Mouse (Mus musculus) lung, embryonic 14.5 days (tissue): Measurements from ENCODE around the gene Chrm3. TPM values are rescaled to one million over a fixed set of nuclear protein-coding genes. Genes with fewer than 3 reads are reported as not detected.
A peak's percentile ranks its signal among the peaks of the same experiment; 100 is the strongest.

Experiments
- ATAC-seq: fragments of 200-750 bp; cut with Nextera tagmentation; 2 replicates; pipeline ENCODE4 v1.8.0; 2017; ENCODE audit warnings: mild to moderate bottlenecking, moderate TSS enrichment, moderate library complexity; ENCODE audit not compliant: insufficient read depth
- DNase-seq: peaks from one replicate; pipeline ENCODE4 v3.0.0-alpha.2; 2015
- H3K27ac ChIP-seq: fragments of 300-500 bp; sonication (generic); 2 replicates; pipeline ENCODE4 v1.5.1; 2014; ENCODE audit warnings: low read depth, mild to moderate bottlenecking, moderate library complexity
- H3K27me3 ChIP-seq: fragments of 300-500 bp; sonication (generic); 2 replicates; pipeline ENCODE4 v1.6.1; 2014; ENCODE audit warnings: low read length, control low read depth; ENCODE audit not compliant: insufficient read depth
- H3K36me3 ChIP-seq: fragments of 300-500 bp; sonication (generic); 2 replicates; pipeline ENCODE4 v1.6.1; 2014; ENCODE audit warnings: control low read depth; ENCODE audit not compliant: insufficient read depth
- H3K4me1 ChIP-seq: fragments of 300-500 bp; sonication (generic); 2 replicates; pipeline ENCODE4 v1.6.1; 2014; ENCODE audit warnings: antibody characterized with exemption, control low read depth; ENCODE audit not compliant: insufficient read depth
- H3K4me2 ChIP-seq: fragments of 300-500 bp; sonication (generic); 2 replicates; pipeline ENCODE4 v1.6.1; 2014; ENCODE audit warnings: mild to moderate bottlenecking
- H3K4me3 ChIP-seq: fragments of 300-500 bp; sonication (generic); 2 replicates; pipeline ENCODE4 v1.5.1; 2014; ENCODE audit warnings: low read depth, low read length
- H3K9ac ChIP-seq: fragments of 300-500 bp; sonication (generic); 2 replicates; pipeline ENCODE4 v1.6.1; 2014
- H3K9me3 ChIP-seq: fragments of 300-500 bp; sonication (generic); 2 replicates; pipeline ENCODE4 v1.6.1; 2016; ENCODE audit warnings: low read depth, low read length, control low read depth
- CTCF ChIP-seq: IDR thresholded peaks from 2 replicates; pipeline ENCODE4 v1.5.1; 2016; ENCODE audit warnings: antibody characterized with exemption, low read depth
- WGBS: fragments of 180-500 bp; shearing (Covaris S2); extraction: QIAGEN DNeasy Blood & Tissue Kit; methylation state at CpG from one replicate; pipeline ENCODE4 v1.1.7; 2014; 5-methylcytosine and 5-hydroxymethylcytosine counted together
- polyA plus RNA-seq: library from polyadenylated mRNA; unstranded; fragments of >200 nt; fragmentation: Nextera tagmentation; extraction: Ambion mirVana; gene quantifications from 2 replicates; pipeline ENCODE4 v1.2.1, GENCODE M21; 2014

Chrm3 gene
- polyA plus RNA-seq, 1 experiment from 2014 or later = 0.42 TPM

DNA sequence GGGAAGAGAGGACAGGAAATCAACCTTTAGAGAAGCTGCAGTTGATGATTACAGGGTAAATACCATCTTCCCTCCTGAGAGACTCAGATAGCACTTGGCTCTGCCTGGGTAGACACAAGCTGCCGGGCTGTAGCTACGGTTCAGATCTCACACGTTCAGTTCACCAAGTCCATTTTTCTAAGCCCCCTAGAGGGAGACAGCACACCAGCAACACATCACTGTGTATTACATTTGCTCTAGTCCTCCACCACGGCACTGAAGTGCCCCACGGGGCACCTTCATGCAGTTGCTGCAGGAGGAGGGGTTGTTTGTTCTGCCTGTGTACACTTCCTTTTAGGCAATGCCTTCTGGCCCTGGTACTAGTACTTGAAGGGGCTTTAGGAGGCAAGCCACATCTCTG lies 289.5 kb downstream of the Chrm3 start:
- Histone ChIP-seq H3K36me3 (no peaks in the 10 kb centered on the region), H3K4me1 (no peaks in the 10 kb centered on the region; the same call in 1 of the 2 replicates), H3K4me2 (no peak overlapping the region), H3K9ac (no peak overlapping the region), H3K9me3 (no peaks in the 10 kb centered on the region), H3K4me3 (no peak overlapping the region), H3K27ac (no peak overlapping the region), H3K27me3 (no peaks in the 10 kb centered on the region)
- WGBS = 4% methylated on average over 5 of the region's 5 CpGs
- DNase-seq (peak; percentile 80), ATAC-seq (peak; percentile 89)
- peak; percentile 77 for TF ChIP-seq CTCF

DNA sequence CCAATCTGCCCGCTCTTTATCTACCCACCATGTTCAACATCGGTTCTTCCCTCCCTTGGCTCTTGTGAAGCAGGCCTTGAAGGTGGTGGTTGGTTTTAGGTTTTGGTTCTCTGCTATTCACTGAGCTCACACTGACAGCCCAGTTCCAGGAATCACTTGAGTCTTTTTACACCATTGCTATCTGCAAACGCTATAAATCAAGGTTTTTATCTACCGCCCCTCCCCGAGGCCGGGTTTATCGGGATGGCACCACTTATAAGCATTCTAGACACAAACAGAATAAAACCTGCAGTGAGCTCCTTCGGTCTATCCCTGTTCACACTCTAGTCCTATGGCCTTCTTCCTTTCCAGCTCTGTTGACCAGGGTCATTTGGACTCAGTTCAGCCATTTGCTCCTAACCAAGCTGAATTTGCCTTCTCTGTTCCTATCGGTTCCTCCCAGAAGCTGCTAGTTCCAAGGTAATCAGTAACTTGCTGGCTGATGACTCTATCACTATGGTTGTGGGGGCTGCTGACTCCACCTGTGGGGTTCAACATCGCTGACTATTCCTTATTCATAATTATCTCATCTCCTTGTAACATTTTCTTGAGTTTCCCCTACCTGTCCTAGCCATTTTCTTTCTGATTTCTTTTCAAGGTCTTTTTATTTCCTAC lies 291.6 kb downstream of the Chrm3 start:
- no peak for ATAC-seq
- Histone ChIP-seq H3K4me2 (no peak overlapping the region), H3K9ac (no peak overlapping the region), H3K36me3 (no peaks in the 10 kb centered on the region), H3K4me1 (no peaks in the 10 kb centered on the region; the same call in 1 of the 2 replicates), H3K9me3 (no peaks in the 10 kb centered on the region), H3K27me3 (no peaks in the 10 kb centered on the region), H3K27ac (no peak overlapping the region), H3K4me3 (no peak overlapping the region)
- 80% methylated on average over 10 of the region's 10 CpGs for WGBS
- DNase-seq = no peak
- TF ChIP-seq CTCF = no peak

DNA sequence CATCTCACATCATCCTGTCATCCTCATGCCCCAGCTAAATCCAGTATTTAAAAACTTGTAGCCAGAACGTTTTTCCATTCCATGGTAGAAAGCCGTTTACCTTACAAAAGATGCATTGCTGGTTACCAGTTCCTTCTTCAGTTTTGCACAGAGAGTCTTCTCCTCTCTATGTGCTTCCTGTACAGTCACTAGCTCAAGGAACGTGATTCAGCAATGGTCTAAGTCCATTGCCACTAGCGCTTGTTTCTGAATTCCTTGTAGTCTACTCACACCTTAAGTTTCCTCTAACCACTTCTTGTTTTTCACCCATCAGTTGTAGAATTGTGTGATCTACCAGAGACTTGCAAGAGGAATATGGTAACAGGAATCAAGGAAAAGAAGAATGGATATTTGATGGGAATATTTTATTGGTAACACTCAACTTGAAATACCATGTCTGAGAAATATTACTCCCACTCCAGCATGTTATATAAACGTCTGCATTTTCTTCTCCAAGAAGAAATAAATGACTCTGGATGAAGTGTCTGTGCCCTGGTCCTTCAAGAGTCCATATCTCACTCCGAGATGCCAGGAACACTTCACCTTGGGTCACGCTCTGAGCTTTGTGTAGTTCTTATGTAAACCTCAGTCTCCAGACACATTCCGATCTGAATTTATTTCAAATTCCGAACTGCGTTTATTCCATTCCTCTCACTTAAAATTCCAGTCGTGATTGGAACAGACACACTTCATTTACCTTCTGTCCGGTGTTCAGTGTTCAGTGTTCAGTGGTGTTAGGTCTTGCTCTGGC lies 293.6 kb downstream of the Chrm3 start:
- no peak overlapping the region for H3K9ac ChIP-seq
- no peaks in the 10 kb centered on the region for H3K36me3 ChIP-seq
- WGBS = 31% methylated on average over 12 of the region's 12 CpGs
- peak; percentile 57; the same call in 1 of the 2 replicates for ATAC-seq
- H3K9me3 ChIP-seq = no peaks in the 10 kb centered on the region
- DNase-seq = peak; percentile 59
- H3K27me3 ChIP-seq = no peaks in the 10 kb centered on the region
- no peak for TF ChIP-seq CTCF
- H3K27ac ChIP-seq = peak overlapping the region; percentile 6; the same call in 1 of the 2 replicates
- no peak overlapping the region for H3K4me3 ChIP-seq
- H3K4me2 ChIP-seq = no peak overlapping the region
- no peaks in the 10 kb centered on the region; the same call in 1 of the 2 replicates for H3K4me1 ChIP-seq

DNA sequence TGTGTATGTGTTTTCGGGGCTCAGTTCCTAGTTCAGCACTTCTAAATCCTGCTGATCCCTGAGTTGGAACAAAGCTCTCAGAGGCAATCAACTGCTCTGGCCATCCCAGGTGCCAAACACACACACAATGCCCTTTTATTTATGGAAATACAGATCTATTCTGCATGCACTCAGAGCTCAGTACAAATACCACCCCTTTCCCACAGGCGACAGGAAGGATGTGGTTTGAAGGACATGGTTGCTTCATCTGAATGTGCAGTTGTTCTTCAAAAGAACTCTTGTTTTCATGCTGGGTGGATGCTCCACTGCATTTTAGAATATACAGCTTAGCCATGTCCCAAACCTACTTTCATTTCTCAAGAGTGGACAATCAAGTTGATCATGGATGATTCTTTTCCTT lies 294.9 kb downstream of the Chrm3 start:
- Histone ChIP-seq H3K4me3 (no peak overlapping the region), H3K4me1 (no peaks in the 10 kb centered on the region; the same call in 1 of the 2 replicates), H3K27me3 (no peaks in the 10 kb centered on the region), H3K27ac (no peak overlapping the region), H3K36me3 (no peaks in the 10 kb centered on the region), H3K9me3 (no peaks in the 10 kb centered on the region), H3K9ac (no peak overlapping the region), H3K4me2 (no peak overlapping the region)
- 83% methylated on average over 2 of the region's 2 CpGs for WGBS
- no peak for TF ChIP-seq CTCF
- DNase-seq (no peak), ATAC-seq (no peak)

DNA sequence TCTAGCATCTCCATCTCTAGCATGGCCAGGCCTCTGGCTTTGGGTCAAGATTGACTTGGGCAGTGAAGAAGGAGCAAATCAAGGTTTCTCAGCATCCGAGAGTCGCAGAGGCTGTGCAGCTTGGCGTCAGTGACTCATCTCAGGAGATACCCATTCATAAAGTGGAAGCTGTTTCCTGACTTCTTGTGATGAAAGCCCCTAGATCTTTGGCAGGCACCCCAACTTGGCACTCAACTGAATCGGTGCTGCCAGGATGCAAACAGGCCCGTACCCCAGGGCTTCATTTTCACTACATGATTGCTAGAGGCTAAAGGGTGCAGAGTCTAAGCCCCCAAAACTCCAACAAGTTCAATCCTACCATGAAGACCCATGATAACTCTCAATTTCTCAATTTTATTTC lies 298.0 kb downstream of the Chrm3 start:
- Histone ChIP-seq H3K9me3 (no peaks in the 10 kb centered on the region), H3K36me3 (no peaks in the 10 kb centered on the region), H3K4me3 (no peak overlapping the region), H3K4me2 (no peak overlapping the region), H3K27me3 (no peaks in the 10 kb centered on the region), H3K9ac (no peak overlapping the region), H3K27ac (no peak overlapping the region), H3K4me1 (no peaks in the 10 kb centered on the region; the same call in 1 of the 2 replicates)
- DNase-seq (no peak), ATAC-seq (no peak)
- TF ChIP-seq CTCF = no peak
- WGBS = 79% methylated on average over 5 of the region's 5 CpGs

DNA sequence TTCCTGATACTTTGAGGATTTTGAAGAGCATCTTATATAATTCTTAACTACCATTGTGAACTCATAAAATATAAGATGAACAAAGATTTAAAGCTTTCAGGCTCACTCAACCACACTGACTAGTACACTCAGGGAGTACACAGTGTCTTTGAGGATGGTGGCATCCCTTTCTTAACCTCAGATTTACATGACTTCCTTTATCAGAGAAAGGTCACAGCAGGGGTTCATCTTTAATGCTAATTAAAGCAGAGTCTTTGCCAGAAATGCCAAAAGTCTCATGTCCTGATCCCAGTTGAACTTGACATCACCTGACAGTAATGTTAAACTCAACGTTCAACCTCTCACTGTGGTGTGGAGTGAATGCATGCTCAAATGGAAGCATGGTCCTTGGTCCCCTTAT lies 301.7 kb downstream of the Chrm3 start:
- Histone ChIP-seq H3K4me3 (no peak overlapping the region), H3K4me1 (no peaks in the 10 kb centered on the region), H3K36me3 (no peaks in the 10 kb centered on the region), H3K27me3 (no peaks in the 10 kb centered on the region), H3K9ac (no peak overlapping the region), H3K9me3 (no peaks in the 10 kb centered on the region), H3K4me2 (no peak overlapping the region), H3K27ac (no peak overlapping the region)
- WGBS = 40% methylated on average over 1 of the region's 1 CpGs
- DNase-seq (no peak), ATAC-seq (no peak)
- TF ChIP-seq CTCF = no peak

DNA sequence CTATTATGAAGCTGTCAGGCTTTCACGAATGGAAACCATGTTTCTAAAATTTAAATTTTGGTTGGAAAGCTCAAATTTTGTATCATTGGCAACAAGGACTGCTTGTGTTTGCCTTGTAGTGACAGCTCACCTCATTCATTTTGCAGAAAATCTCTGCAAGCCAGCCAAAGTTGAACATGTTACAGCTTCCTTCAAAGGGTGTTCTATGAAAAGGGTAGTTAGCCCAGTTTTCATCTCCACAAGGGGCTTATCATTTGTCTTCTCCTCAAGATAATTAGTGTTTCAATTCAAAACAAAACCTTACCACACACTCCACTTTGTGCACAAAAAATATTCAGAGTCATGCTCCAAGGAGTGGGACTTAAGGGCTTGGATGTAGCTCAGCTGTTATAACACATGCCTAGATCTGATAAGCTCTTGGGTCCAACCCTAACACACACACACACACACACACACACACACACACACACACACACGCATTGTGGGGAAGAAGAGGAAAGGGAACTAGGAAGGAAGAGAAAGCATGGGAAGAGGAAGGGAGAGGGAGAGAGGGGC lies 302.9 kb downstream of the Chrm3 start:
- TF ChIP-seq CTCF = no peak
- no peak overlapping the region for H3K4me3 ChIP-seq
- H3K9ac ChIP-seq = no peak overlapping the region
- H3K4me2 ChIP-seq = no peak overlapping the region
- H3K27ac ChIP-seq = no peak overlapping the region
- no peaks in the 10 kb centered on the region for H3K27me3 ChIP-seq
- no peaks in the 10 kb centered on the region for H3K36me3 ChIP-seq
- DNase-seq (peak; percentile 84), ATAC-seq (peak; percentile 97)
- no peaks in the 10 kb centered on the region for H3K4me1 ChIP-seq
- no peaks in the 10 kb centered on the region for H3K9me3 ChIP-seq
- WGBS = 46% methylated on average over 2 of the region's 2 CpGs
